Mouse (Mus musculus): ENCODE data around the gene Def6. TPM values are rescaled to one million over a fixed set of nuclear protein-coding genes. Genes with fewer than 3 reads are reported as not detected.

The Def6 gene
- polyA plus RNA-seq, 1 experiment = 1.7 TPM

DNA sequence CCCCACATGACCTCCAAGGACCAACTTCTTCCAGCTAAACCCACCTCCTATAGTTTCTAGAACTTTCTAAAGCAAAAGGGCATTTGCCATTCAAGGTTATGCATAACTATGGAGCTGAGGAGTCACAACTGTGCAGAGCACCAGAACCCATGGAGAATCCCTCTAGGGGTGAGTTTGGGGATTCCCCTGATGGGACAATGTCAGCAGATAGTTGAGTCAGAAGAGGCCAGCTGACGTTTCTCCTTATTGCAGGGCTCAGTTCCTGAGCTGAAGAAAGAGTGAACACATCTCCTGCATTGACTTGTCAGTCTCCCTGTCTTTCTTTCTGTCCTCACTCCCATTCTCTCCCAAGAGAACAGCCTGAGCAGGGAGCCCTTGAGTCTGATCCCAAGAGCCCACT lies 14.8 kb upstream of the Def6 start:
- no peak overlapping the region for H3K4me3 ChIP-seq (ENCODE audit: control insufficient read depth, low read depth, low read length)
- no peaks in the 10 kb centered on the region for H3K27me3 ChIP-seq (ENCODE audit: control insufficient read depth, insufficient read depth, low read length)
- peaks cover 8% of the 10 kb centered on the region for H3K36me3 ChIP-seq (ENCODE audit: control insufficient read depth, insufficient read depth, low read length)
- TF ChIP-seq CTCF (IDR thresholded peaks at IDR 0.05; ENCODE audit: control insufficient read depth, insufficient read depth, insufficient replicate concordance, low read depth, low read length) (no peak), POLR2A (IDR thresholded peaks at IDR 0.05; ENCODE audit: control insufficient read depth, low read depth, low read length) (no peak)
- no peak overlapping the region for H3K27ac ChIP-seq (ENCODE audit: control insufficient read depth, insufficient read depth, low read depth, low read length)
- H3K4me1 ChIP-seq (ENCODE audit: control insufficient read depth, insufficient read depth, low read length) = no peaks in the 10 kb centered on the region

GRCm38 (mm10) chr17:28193559-28193958 lies 14.0 kb upstream of the Def6 start:
- Histone ChIP-seq H3K4me1 (ENCODE audit: control insufficient read depth, insufficient read depth, low read length) (no peaks in the 10 kb centered on the region), H3K36me3 (ENCODE audit: control insufficient read depth, insufficient read depth, low read length) (peaks cover 10% of the 10 kb centered on the region), H3K27ac (ENCODE audit: control insufficient read depth, insufficient read depth, low read depth, low read length) (no peak overlapping the region), H3K4me3 (ENCODE audit: control insufficient read depth, low read depth, low read length) (no peak overlapping the region), H3K27me3 (ENCODE audit: control insufficient read depth, insufficient read depth, low read length) (no peaks in the 10 kb centered on the region)
- TF ChIP-seq CTCF (IDR thresholded peaks at IDR 0.05; ENCODE audit: control insufficient read depth, insufficient read depth, insufficient replicate concordance, low read depth, low read length) (no peak), POLR2A (IDR thresholded peaks at IDR 0.05; ENCODE audit: control insufficient read depth, low read depth, low read length) (no peak)

GRCm38 (mm10) chr17:28195033-28195432 lies 12.5 kb upstream of the Def6 start:
- H3K27me3 ChIP-seq (ENCODE audit: control insufficient read depth, insufficient read depth, low read length) = no peaks in the 10 kb centered on the region
- peaks cover 13% of the 10 kb centered on the region for H3K36me3 ChIP-seq (ENCODE audit: control insufficient read depth, insufficient read depth, low read length)
- no peak overlapping the region for H3K27ac ChIP-seq (ENCODE audit: control insufficient read depth, insufficient read depth, low read depth, low read length)
- no peak overlapping the region for H3K4me3 ChIP-seq (ENCODE audit: control insufficient read depth, low read depth, low read length)
- no peaks in the 10 kb centered on the region for H3K4me1 ChIP-seq (ENCODE audit: control insufficient read depth, insufficient read depth, low read length)
- TF ChIP-seq POLR2A (IDR thresholded peaks at IDR 0.05; ENCODE audit: control insufficient read depth, low read depth, low read length) (no peak), CTCF (IDR thresholded peaks at IDR 0.05; ENCODE audit: control insufficient read depth, insufficient read depth, insufficient replicate concordance, low read depth, low read length) (no peak)

- Histone ChIP-seq H3K27me3 (ENCODE audit: control insufficient read depth, insufficient read depth, low read length) (no peaks in the 10 kb centered on the region), H3K36me3 (ENCODE audit: control insufficient read depth, insufficient read depth, low read length) (peaks cover 11% of the 10 kb centered on the region), H3K27ac (ENCODE audit: control insufficient read depth, insufficient read depth, low read depth, low read length) (no peak overlapping the region), H3K4me1 (ENCODE audit: control insufficient read depth, insufficient read depth, low read length) (no peaks in the 10 kb centered on the region), H3K4me3 (ENCODE audit: control insufficient read depth, low read depth, low read length) (no peak overlapping the region)
- TF ChIP-seq CTCF (IDR thresholded peaks at IDR 0.05; ENCODE audit: control insufficient read depth, insufficient read depth, insufficient replicate concordance, low read depth, low read length) = no peak
Measured at GRCm38 (mm10) chr17:28197646-28198045, 9.9 kb upstream of the Def6 start.

- H3K4me1 ChIP-seq (ENCODE audit: control insufficient read depth, insufficient read depth, low read length) = peaks cover 1% of the 10 kb centered on the region; the same call in 1 of the 2 replicates
- H3K27me3 ChIP-seq (ENCODE audit: control insufficient read depth, insufficient read depth, low read length) = no peaks in the 10 kb centered on the region
- H3K36me3 ChIP-seq (ENCODE audit: control insufficient read depth, insufficient read depth, low read length) = peaks cover 7% of the 10 kb centered on the region
- H3K27ac ChIP-seq (ENCODE audit: control insufficient read depth, insufficient read depth, low read depth, low read length) = no peak overlapping the region
- H3K4me3 ChIP-seq (ENCODE audit: control insufficient read depth, low read depth, low read length) = no peak overlapping the region
- TF ChIP-seq POLR2A (IDR thresholded peaks at IDR 0.05; ENCODE audit: control insufficient read depth, low read depth, low read length) = no peak
- no peak for TF ChIP-seq CTCF (IDR thresholded peaks at IDR 0.05; ENCODE audit: control insufficient read depth, insufficient read depth, insufficient replicate concordance, low read depth, low read length)
Measured at GRCm38 (mm10) chr17:28201982-28202381, 5.6 kb upstream of the Def6 start.

DNA sequence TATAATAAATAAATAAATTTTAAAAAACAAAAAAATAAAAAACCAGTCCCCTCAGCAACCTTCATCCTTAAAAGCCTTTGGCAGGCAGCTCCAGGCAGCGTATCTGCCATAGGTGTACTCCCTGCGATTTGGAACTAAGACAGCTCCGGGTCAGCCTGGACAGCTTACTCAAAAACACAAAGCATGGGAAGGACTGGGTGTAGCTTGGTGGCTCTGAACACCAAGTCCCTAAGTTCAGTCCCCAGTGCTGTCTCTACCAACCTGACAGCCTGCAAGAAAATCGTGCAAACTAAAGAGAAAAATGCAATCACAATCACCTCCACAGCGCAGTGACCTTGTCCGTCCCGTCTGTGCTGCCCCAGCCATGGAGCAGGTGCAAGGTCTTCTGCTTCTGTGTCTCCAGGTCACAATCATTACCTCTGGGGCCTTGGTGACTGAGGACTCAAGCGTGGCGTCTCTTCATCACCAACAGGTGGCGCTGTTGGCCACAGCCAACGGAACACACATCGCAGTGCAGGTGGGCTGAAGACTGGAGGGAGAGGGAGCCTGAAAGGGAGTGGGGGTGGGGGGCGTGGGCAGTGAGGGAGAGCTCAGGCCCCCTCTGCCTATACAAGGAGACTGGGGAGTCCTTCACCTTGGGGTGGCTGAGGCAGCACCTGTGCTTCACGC lies 3.4 kb upstream of the Def6 start:
- H3K4me3 ChIP-seq (ENCODE audit: control insufficient read depth, low read depth, low read length) = no peak overlapping the region
- H3K27me3 ChIP-seq (ENCODE audit: control insufficient read depth, insufficient read depth, low read length) = no peaks in the 10 kb centered on the region
- TF ChIP-seq POLR2A (IDR thresholded peaks at IDR 0.05; ENCODE audit: control insufficient read depth, low read depth, low read length) = no peak
- peak; percentile 90; the same call in 1 of the 2 replicates for TF ChIP-seq CTCF (IDR thresholded peaks at IDR 0.05; ENCODE audit: control insufficient read depth, insufficient read depth, insufficient replicate concordance, low read depth, low read length)
- H3K36me3 ChIP-seq (ENCODE audit: control insufficient read depth, insufficient read depth, low read length) = peaks cover 2% of the 10 kb centered on the region
- peaks cover 12% of the 10 kb centered on the region for H3K4me1 ChIP-seq (ENCODE audit: control insufficient read depth, insufficient read depth, low read length)
- H3K27ac ChIP-seq (ENCODE audit: control insufficient read depth, insufficient read depth, low read depth, low read length) = no peak overlapping the region

DNA sequence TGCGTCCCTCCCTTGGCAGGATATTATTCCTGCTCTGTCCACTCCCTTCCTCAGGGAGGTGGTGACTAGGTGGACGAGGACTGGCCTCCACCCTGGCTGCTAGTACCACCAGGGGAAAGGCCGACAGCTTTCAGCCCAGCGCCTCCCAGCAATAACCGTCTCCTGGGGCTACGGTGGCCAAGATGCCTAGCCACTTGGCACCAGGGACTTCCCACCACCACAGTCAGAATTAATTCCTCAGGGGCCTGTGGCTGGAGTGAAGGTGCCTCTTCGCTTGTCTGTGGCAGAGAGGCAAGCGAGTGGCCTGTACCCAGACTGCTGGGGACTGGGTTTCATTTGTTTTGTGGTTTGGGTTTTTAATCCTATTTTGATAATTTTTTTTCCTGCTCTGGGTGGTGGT lies 2.1 kb upstream of the Def6 start:
- Histone ChIP-seq H3K27me3 (ENCODE audit: control insufficient read depth, insufficient read depth, low read length) (no peaks in the 10 kb centered on the region), H3K27ac (ENCODE audit: control insufficient read depth, insufficient read depth, low read depth, low read length) (no peak overlapping the region), H3K4me1 (ENCODE audit: control insufficient read depth, insufficient read depth, low read length) (peaks cover 12% of the 10 kb centered on the region), H3K4me3 (ENCODE audit: control insufficient read depth, low read depth, low read length) (no peak overlapping the region), H3K36me3 (ENCODE audit: control insufficient read depth, insufficient read depth, low read length) (no peaks in the 10 kb centered on the region; the same call in 1 of the 2 replicates)
- TF ChIP-seq CTCF (IDR thresholded peaks at IDR 0.05; ENCODE audit: control insufficient read depth, insufficient read depth, insufficient replicate concordance, low read depth, low read length) = no peak
- no peak for TF ChIP-seq POLR2A (IDR thresholded peaks at IDR 0.05; ENCODE audit: control insufficient read depth, low read depth, low read length)

Measured in testis, adult 2 months (tissue).